Mouse (Mus musculus): ENCODE data around the gene Epha5. TPM values are rescaled to one million over a fixed set of nuclear protein-coding genes. Genes with fewer than 3 reads are reported as not detected.

The Epha5 gene
- 0.06 TPM for polyA plus RNA-seq (2017; shearing (Covaris generic))

GRCm38 (mm10) chr5:84417062-84417879 is at the start of gene Epha5:
Epha5 (minus strand) TSS chr5:84417382.

